Mouse (Mus musculus) kidney, embryonic 16.5 days (tissue): ENCODE results near the gene 1190005I06Rik. TPM values are rescaled to one million over a fixed set of nuclear protein-coding genes. Genes with fewer than 3 reads are reported as not detected.

Experiments
- ATAC-seq: fragments of 200-750 bp; cut with Nextera tagmentation; 2 replicates; pipeline ENCODE4 v1.8.0; 2017; ENCODE audit warnings: moderate TSS enrichment; ENCODE audit not compliant: low FRiP score, low TSS enrichment
- H3K27ac ChIP-seq: fragments of 300-500 bp; sonication (generic); 2 replicates; pipeline ENCODE4 v1.5.1; 2014; ENCODE audit warnings: low read length
- H3K27me3 ChIP-seq: fragments of 300-500 bp; sonication (generic); 2 replicates; pipeline ENCODE4 v1.6.1; 2014; ENCODE audit warnings: low read length, control low read depth, mixed read lengths; ENCODE audit not compliant: insufficient read depth
- H3K36me3 ChIP-seq: fragments of 300-500 bp; sonication (generic); 2 replicates; pipeline ENCODE4 v1.6.1; 2014; ENCODE audit warnings: low read length, control low read depth, mixed read lengths; ENCODE audit not compliant: insufficient read depth
- H3K4me1 ChIP-seq: fragments of 300-500 bp; sonication (generic); 2 replicates; pipeline ENCODE4 v1.6.1; 2014; ENCODE audit warnings: low read length, control low read depth, mixed read lengths; ENCODE audit not compliant: insufficient read depth
- H3K4me2 ChIP-seq: fragments of 300-500 bp; sonication (generic); replicated peaks from 2 replicates; pipeline ENCODE4 v1.6.1; 2014; ENCODE audit warnings: low read depth, low read length
- H3K4me3 ChIP-seq: fragments of 300-500 bp; sonication (generic); 2 replicates; pipeline ENCODE4 v1.5.1; 2014; ENCODE audit warnings: mild to moderate bottlenecking, low read length
- H3K9ac ChIP-seq: fragments of 300-500 bp; sonication (generic); replicated peaks from 2 replicates; pipeline ENCODE4 v1.6.1; 2014; ENCODE audit warnings: low read length
- H3K9me3 ChIP-seq: fragments of 300-500 bp; sonication (generic); 2 replicates; pipeline ENCODE4 v1.6.1; 2016; ENCODE audit warnings: low read length, control low read depth
- WGBS: fragments of 180-500 bp; shearing (Covaris S2); extraction: QIAGEN DNeasy Blood & Tissue Kit; methylation state at CpG from one replicate; pipeline ENCODE4 v1.1.7; 2014; 5-methylcytosine and 5-hydroxymethylcytosine counted together
- polyA plus RNA-seq: library from polyadenylated mRNA; unstranded; fragments of >200 nt; fragmentation: Nextera tagmentation; extraction: Ambion mirVana; gene quantifications from 2 replicates; pipeline ENCODE4 v1.2.1, GENCODE M21; 2015

Gene 1190005I06Rik
- polyA plus RNA-seq, 1 experiment from 2014 or later, result 2.4 TPM

DNA sequence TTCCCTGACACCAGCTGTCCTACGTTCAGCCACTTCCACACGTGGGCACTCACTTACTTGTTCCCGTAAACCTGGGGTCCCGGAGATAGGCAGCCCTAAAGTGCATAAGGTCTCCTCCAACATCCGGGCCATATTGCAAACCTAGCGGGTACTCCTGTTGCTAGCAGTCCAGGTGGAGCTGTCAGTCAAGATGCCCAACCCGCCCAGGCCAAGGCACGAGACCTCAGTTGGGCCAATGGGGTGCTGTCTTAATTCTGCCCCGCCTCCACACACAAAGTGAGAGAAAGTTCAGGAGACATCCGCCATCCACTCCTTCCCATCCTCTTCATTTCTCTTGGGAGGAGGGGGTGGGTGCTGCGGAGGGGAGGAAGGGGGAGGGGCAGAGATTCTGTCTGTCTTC is 21.0 kb downstream of the 1190005I06Rik start:
- Histone ChIP-seq H3K27me3 (no peaks in the 10 kb centered on the region; the same call in 1 of the 2 replicates), H3K9me3 (no peaks in the 10 kb centered on the region), H3K9ac (no peak overlapping the region), H3K4me2 (no peak overlapping the region), H3K4me3 (no peak overlapping the region), H3K4me1 (peaks cover 12% of the 10 kb centered on the region), H3K36me3 (no peaks in the 10 kb centered on the region), H3K27ac (no peak overlapping the region)
- 64% methylated on average over 11 of the region's 11 CpGs for WGBS
- no peak for ATAC-seq

DNA sequence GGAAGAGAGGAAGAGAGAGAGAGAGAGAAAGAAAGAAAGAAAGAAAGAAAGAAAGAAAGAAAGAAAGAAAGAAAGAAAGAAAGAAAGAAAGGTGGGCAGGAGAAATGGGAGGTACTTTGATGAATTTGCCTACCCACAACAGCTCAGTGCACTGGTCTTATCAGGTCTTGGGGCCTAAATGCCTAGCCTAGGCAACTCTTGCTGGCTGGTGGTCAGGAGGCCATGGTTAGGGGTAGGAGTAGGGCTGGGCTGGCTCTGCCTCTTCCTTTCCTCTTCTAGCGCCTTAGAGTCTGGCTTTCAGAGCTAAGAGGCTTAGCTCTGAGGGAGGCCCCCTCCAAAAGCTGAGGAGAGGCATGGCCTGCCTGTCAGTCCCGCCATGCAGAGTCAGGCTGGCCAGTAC is 23.8 kb downstream of the 1190005I06Rik start:
- 31% methylated on average over 2 of the region's 2 CpGs for WGBS
- Histone ChIP-seq H3K4me3 (no peak overlapping the region), H3K27ac (no peak overlapping the region), H3K4me2 (no peak overlapping the region), H3K9ac (no peak overlapping the region), H3K36me3 (no peaks in the 10 kb centered on the region), H3K9me3 (no peaks in the 10 kb centered on the region), H3K27me3 (no peaks in the 10 kb centered on the region), H3K4me1 (peaks cover 16% of the 10 kb centered on the region)
- no peak; the same call in 1 of the 2 replicates for ATAC-seq

DNA sequence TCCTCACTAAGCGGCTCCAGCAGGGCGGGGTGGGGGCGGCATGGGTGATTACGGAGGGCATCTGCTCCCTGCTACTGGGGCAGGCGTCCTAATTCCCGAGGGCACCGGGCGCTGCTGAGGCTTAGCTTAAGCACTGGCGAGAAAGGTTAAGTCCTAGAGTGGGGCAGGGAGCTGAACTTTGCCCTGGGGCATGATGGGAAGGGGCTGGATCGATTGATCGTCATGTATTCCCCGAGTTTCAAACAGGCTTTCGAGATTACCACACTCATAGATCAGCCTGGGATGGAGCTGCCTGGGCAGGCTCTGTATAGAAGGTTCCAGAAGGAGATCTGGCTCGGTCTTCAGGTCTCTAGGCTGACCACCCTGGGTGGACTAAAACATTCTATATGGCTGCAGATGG is 25.3 kb downstream of the 1190005I06Rik start:
- H3K4me3 ChIP-seq, result no peak overlapping the region
- no peak overlapping the region for H3K9ac ChIP-seq
- ATAC-seq, result no peak
- no peaks in the 10 kb centered on the region for H3K27me3 ChIP-seq
- H3K36me3 ChIP-seq, result no peaks in the 10 kb centered on the region
- H3K27ac ChIP-seq, result no peak overlapping the region
- WGBS, result 86% methylated on average over 14 of the region's 14 CpGs
- peaks cover 19% of the 10 kb centered on the region for H3K4me1 ChIP-seq
- no peaks in the 10 kb centered on the region for H3K9me3 ChIP-seq
- no peak overlapping the region for H3K4me2 ChIP-seq

DNA sequence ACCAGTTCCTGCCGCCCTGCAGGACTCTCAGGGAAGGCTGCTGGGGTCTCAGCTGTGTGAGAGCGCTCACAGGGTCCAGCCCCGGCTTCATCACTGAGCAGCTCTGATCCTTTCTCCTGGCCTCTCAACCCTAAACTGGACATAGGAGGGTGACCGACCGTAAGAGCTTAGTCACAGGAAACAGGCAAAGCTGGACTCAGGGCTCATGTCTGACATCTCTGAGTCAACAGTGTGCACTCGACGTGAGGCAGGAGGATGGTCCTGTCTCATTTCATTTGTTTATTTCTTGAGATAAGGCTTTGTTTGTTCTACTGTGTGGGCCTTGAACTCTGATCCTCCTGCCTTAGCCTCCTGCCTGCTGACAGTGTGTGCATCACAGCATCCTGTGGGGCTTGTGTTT is 27.0 kb downstream of the 1190005I06Rik start:
- Histone ChIP-seq H3K4me3 (no peak overlapping the region), H3K27me3 (no peaks in the 10 kb centered on the region), H3K9ac (no peak overlapping the region), H3K27ac (no peak overlapping the region), H3K36me3 (no peaks in the 10 kb centered on the region), H3K4me2 (no peak overlapping the region), H3K4me1 (peaks cover 25% of the 10 kb centered on the region), H3K9me3 (no peaks in the 10 kb centered on the region)
- no peak for ATAC-seq
- 52% methylated on average over 7 of the region's 7 CpGs for WGBS

DNA sequence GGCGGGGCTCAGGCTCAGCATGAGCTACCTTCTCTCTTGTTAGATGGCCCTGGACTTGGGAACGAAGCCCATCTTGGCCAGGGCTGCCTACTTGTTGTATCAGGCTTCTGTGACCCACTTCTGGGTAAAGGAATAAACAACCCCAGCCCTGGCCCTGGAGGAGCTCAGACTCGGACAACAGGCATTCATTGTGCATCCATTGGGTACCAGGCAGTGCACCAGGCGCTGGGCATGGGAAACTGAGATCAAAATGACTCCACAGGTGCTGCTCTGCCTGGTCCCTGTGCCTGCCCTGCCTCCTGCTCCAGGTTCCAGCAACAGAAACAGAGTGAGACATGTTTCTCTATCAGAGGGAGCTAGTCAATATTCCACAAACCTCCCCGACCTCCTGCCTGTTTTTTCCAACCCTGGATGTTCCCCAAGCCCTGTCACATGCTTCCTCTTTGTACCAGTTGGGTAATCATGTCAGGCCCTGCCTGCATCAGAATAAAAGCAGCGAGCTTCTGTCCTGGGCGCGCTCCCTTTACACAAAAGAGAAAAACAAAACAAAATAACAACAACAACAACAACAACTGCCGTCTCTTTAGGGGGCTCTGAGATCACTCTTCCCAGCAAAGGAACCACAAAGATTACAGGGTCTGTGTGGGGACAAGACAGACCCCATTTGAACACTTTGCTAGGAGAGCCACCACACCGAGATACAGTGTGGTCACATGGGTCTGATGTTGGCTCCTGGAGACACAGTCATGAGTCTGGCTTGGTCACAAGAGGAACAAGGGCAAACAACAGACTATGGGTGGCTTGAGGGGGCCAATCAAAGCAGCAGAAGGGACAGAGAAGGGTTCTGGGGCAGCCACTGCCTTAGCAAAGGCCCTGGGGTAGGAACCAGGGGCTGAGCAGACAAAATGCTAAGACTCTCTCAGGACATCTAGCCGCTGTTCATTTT is 27.9 kb downstream of the 1190005I06Rik start:
- Histone ChIP-seq H3K4me1 (peaks cover 20% of the 10 kb centered on the region), H3K4me2 (no peak overlapping the region), H3K4me3 (no peak overlapping the region), H3K36me3 (no peaks in the 10 kb centered on the region), H3K9ac (no peak overlapping the region), H3K27me3 (no peaks in the 10 kb centered on the region), H3K27ac (no peak overlapping the region), H3K9me3 (no peaks in the 10 kb centered on the region)
- no peak for ATAC-seq
- 80% methylated on average over 11 of the region's 11 CpGs for WGBS

DNA sequence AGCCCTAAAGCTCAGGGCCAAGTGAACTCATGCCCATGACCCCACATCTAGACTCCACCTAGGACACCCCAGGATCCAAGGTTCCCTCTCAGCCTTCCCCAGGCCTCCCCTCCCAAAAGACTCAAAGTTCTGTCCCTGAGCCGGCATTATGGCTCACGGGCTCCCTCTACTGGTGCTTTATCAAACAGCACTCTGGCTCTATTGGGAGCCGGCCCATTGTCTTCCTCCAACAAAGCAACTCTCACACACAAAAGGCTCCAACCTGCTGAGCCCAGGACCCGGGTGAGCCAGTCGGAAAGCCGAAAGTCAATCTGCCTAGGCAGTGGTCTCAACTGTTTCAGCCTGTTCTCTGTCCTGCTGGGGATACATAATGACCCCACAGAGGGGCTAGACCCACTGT is 29.3 kb downstream of the 1190005I06Rik start:
- Histone ChIP-seq H3K36me3 (no peaks in the 10 kb centered on the region), H3K9me3 (no peaks in the 10 kb centered on the region), H3K4me1 (peaks cover 13% of the 10 kb centered on the region), H3K4me3 (no peak overlapping the region), H3K27ac (no peak overlapping the region), H3K27me3 (no peaks in the 10 kb centered on the region), H3K9ac (peak overlapping the region; percentile 47; the same call in 1 of the 2 replicates), H3K4me2 (no peak overlapping the region)
- peak; percentile 39 for ATAC-seq
- 2% methylated on average over 6 of the region's 6 CpGs for WGBS

DNA sequence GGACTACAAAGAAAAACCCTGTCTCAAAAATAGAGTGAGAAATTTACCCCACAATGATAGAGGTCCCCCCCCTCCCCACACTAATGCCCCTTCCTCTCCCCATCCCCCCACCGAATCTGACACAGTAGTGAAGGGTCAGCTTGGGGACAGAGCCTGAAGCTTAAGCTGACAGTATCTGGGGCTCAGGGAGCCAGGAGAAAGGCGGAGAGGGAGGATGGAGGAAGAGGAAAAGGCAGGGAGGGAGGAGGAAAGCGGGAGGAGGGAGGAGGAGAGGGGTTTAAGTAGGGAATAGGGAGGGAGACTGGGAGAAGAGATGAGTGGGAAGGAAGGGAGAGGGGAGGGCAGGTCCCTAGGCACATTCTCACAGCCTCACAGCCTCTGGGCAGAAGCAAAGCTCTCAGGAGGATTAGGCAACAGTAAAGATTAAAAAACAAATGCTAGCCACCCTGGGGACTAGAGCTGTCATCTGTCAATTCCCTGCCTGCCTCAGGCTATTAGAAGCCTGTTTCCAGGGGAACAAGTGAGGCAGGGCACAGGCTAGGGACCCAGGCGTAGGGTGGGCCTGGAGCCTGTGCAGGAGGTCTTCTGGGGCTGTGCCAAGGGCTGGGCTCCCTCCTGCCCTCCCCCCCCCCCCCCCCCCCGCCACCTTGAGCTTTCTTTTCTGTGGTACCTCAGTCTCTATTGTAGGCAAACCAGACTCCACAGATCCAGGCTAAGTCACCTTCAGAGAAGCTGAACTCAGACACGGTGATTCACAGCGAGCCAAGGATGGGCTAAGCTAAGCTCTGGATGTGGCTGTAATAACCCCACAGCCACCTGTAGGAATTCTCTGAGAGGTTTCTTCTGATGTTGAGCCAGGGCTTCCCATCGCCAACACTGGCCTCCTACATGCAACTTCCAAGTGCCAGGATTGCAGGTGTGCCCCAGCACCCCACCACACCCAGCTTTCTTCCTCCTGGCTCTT is 30.5 kb downstream of the 1190005I06Rik start:
- no peak; the same call in 1 of the 2 replicates for ATAC-seq
- Histone ChIP-seq H3K4me1 (peaks cover 13% of the 10 kb centered on the region), H3K4me2 (no peak overlapping the region), H3K27ac (no peak overlapping the region), H3K9me3 (no peaks in the 10 kb centered on the region), H3K4me3 (no peak overlapping the region), H3K36me3 (no peaks in the 10 kb centered on the region), H3K9ac (no peak overlapping the region), H3K27me3 (no peaks in the 10 kb centered on the region)
- WGBS, result 52% methylated on average over 7 of the region's 8 CpGs

DNA sequence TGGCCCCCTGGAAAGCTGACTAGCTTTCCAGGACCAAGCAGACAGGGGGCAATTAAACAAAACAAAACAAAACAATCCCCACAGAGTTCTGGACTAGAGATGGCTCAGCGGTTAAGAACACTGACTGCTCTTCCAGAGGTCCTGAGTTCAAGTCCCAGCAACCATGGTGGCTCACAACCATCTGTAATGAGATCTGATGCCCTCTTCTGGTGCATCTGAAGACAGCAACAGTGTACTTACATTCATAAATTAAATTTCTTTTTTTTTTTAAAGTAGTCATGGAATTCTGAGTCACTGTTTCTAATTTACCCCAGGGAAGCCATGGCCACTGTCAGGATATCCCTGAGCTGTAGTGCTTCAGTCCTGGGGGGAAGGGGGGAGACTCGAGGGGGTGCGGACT is 32.9 kb downstream of the 1190005I06Rik start:
- H3K9me3 ChIP-seq, result no peaks in the 10 kb centered on the region
- H3K4me1 ChIP-seq, result peaks cover 9% of the 10 kb centered on the region
- H3K4me2 ChIP-seq, result no peak overlapping the region
- whole genome bisulfite sequencing, result 87% methylated on average over 3 of the region's 3 CpGs
- no peak overlapping the region for H3K9ac ChIP-seq
- no peak for ATAC-seq
- H3K27ac ChIP-seq, result no peak overlapping the region
- no peaks in the 10 kb centered on the region for H3K36me3 ChIP-seq
- H3K27me3 ChIP-seq, result no peaks in the 10 kb centered on the region
- H3K4me3 ChIP-seq, result no peak overlapping the region

DNA sequence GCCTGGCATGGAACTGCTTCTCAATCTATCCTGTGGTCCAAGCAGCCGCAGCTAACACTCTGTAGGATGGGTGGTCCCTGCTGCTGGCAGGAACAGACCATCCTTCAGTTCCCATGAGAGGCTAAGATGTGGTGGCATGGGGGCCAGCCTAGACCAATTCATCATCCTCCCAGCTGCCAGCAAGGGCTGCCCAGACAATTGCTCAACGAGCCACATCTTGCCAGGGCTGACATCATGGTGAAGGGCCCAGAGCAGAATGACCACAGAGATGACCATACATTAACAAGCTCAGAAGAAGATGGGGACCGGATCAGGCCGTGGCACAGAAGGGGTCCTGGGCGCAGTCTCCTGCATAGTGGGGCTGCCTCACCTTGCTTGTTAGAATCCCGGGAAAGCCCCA is 36.6 kb downstream of the 1190005I06Rik start:
- Histone ChIP-seq H3K36me3 (no peaks in the 10 kb centered on the region), H3K4me2 (no peak overlapping the region), H3K27ac (no peak overlapping the region), H3K27me3 (no peaks in the 10 kb centered on the region), H3K4me1 (peaks cover 4% of the 10 kb centered on the region; the same call in 1 of the 2 replicates), H3K9ac (no peak overlapping the region), H3K4me3 (no peak overlapping the region), H3K9me3 (no peaks in the 10 kb centered on the region)
- 80% methylated on average over 6 of the region's 6 CpGs for WGBS
- ATAC-seq, result no peak
